Mouse (Mus musculus): ENCODE results near the gene Stra6l. TPM values are rescaled to one million over a fixed set of nuclear protein-coding genes. Genes with fewer than 3 reads are reported as not detected.

Stra6l gene
- polyA plus RNA-seq (2014; fragmentation: Illumina TruSeq; extraction: RNeasy Lipid Tissue Mini Kit (QIAGEN cat#74804); ENCODE audit: low read depth, low replicate concordance) = 9.4 TPM

GRCm38 (mm10) chr4:45848109-45848824, at the start of gene Stra6l:
Gene Stra6l (plus strand): TSS chr4:45848664.

GRCm38 (mm10) chr4:45798964-45799363, 49.5 kb upstream of the Stra6l start, which contains the start of gene Aldh1b1:
Gene Aldh1b1 (plus strand): TSS chr4:45799022.

GRCm38 (mm10) chr4:45826275-45827040, 22.0 kb upstream of the Stra6l start, which contains the start of gene Igfbpl1:
Gene Igfbpl1 (minus strand): TSS chr4:45826923.

GRCm38 (mm10) chr4:45890066-45890761, 41.8 kb downstream of the Stra6l start, which contains the start of gene Ccdc180:
Gene Ccdc180 (plus strand): TSS chr4:45890303.

Other genes with a start within 250 kb of the Stra6l start
- 0.61 TPM for gene Aldh1b1, start 49.6 kb upstream of the Stra6l start, polyA plus RNA-seq (2014; fragmentation: Illumina TruSeq; extraction: RNeasy Lipid Tissue Mini Kit (QIAGEN cat#74804); ENCODE audit: low read depth, low replicate concordance)
- not detected for gene Igfbpl1, start 21.7 kb upstream of the Stra6l start, polyA plus RNA-seq (2014; fragmentation: Illumina TruSeq; extraction: RNeasy Lipid Tissue Mini Kit (QIAGEN cat#74804); ENCODE audit: low read depth, low replicate concordance)
- 0.89 TPM for gene Ccdc180, start 41.6 kb downstream of the Stra6l start, polyA plus RNA-seq (2014; fragmentation: Illumina TruSeq; extraction: RNeasy Lipid Tissue Mini Kit (QIAGEN cat#74804); ENCODE audit: low read depth, low replicate concordance)
- 32.5 TPM for gene Tdrd7, start 116.7 kb downstream of the Stra6l start, polyA plus RNA-seq (2014; fragmentation: Illumina TruSeq; extraction: RNeasy Lipid Tissue Mini Kit (QIAGEN cat#74804); ENCODE audit: low read depth, low replicate concordance)
- 1.6 TPM for gene Tmod1, start 190.3 kb downstream of the Stra6l start, polyA plus RNA-seq (2014; fragmentation: Illumina TruSeq; extraction: RNeasy Lipid Tissue Mini Kit (QIAGEN cat#74804); ENCODE audit: low read depth, low replicate concordance)

Measured in kidney, adult 10 weeks (tissue).